Mouse (Mus musculus): ENCODE data around the gene Snrnp25.

GRCm38 (mm10) chr11:32250880-32251763, 45.9 kb downstream of the Snrnp25 start:
- TF ChIP-seq CTCF (IDR thresholded peaks at IDR 0.05; ENCODE audit: low read depth, low read length) (no peak), POLR2A (IDR thresholded peaks at IDR 0.05; ENCODE audit: insufficient read depth, low read length) (no peak)

All from ES-Bruce4 (cell line).